Mouse (Mus musculus) B cell, adult 67 days (primary cell): ENCODE measurements around the gene Ecm2. TPM values are rescaled to one million over a fixed set of nuclear protein-coding genes. Genes with fewer than 3 reads are reported as not detected.

Experiments
- total RNA-seq, 2 experiments: library from RNA; stranded (reverse); gene quantifications; 4 replicates each; pipeline ENCODE4 v1.2.4; 2023

Gene Ecm2
- under 1 TPM in 1 of 2 experiments, not detected in 1; 0.09 TPM for total RNA-seq

DNA sequence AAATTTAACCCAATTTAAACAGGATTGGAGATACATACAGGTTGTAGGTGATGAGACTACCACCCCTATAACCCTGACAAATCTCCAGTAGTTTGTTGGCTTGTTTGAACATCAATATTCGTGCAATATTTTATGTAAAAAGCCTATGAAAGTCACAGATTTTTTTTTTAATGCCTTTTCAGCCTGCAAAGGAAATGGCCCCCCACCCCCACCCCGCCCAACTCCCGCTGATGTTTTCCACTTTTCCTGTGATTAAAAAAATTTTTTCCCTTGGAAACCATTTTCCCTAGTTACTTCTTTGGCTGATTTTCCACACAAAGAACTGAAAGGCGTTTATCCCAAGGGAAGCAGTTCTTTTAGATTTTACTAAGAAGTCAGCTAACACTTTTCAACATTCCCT lies at the start of gene Ecm2:
TSS of gene Ecm2 (plus strand) at position 301 of the 400 bp plus-strand sequence.

DNA sequence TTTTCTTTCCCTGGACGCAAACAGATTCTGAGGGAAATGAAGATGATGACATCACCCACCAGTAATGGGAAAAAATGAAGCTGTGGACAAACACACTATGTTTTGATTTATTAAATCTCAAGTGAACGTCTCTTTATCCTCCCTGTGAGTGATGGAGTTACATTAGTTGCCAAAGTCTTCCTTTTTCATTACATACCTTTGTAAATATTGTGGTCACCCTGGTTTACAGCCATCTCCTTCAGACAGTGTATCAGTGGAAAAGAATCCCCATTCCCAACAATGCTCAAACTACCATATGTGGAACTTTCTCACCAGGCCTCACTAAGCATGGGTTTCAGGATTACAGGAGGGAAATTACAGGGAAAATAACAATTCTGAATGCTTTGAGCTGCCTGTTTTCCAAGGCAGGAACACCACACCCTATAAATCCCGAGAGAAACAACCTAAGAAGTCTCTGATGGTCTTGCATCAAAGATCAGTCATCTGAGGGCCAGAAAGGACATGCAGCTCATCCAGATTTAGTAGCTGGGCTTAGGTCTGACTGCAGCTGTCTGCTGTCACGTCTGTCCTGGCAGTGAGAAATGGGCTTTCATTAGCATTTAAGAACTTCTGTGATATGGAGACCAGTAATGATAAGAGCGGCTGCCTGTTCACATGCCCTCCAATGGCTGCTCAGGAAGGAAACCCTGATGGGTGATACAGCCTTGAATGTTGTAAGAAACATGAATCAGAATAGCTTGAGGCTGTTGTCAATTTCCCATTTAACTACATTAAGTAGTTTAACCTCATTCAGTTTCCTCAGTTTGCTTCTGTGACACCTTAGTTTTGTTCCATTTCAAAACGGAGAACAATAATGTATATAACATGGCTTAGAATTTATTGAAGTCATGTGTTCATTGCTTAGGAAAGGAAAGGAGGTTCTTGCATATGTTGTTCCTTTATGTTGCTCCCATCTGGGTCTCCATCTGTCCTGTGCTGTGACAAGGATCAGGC lies 11.9 kb upstream of the Ecm2 start, which contains the start of gene Tes3-ps:
TSS of gene Tes3-ps (plus strand) at position 943 of the 993 bp plus-strand sequence.

DNA sequence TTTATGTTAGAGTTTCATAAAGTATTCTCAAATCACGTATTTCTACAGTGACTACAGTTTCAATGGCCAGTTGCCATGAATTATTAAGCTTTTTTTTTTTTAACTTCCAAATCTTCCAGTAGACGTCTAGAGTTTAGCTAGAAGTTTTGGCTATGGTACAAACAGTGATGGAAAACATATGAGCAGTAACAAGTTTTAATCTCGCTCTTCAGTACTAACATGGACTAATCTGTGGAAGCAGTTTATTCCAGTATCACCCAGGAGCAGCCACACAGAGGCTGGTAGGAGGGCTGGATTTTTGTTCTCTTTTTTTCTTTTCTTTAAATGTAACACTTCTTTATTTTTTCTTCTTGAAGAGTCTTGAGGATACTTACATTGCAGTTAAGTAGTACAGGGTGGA lies 39.7 kb downstream of the Ecm2 start, which contains the start of gene Aspn:
TSS of gene Aspn (plus strand) at position 165 of the 400 bp plus-strand sequence.

DNA sequence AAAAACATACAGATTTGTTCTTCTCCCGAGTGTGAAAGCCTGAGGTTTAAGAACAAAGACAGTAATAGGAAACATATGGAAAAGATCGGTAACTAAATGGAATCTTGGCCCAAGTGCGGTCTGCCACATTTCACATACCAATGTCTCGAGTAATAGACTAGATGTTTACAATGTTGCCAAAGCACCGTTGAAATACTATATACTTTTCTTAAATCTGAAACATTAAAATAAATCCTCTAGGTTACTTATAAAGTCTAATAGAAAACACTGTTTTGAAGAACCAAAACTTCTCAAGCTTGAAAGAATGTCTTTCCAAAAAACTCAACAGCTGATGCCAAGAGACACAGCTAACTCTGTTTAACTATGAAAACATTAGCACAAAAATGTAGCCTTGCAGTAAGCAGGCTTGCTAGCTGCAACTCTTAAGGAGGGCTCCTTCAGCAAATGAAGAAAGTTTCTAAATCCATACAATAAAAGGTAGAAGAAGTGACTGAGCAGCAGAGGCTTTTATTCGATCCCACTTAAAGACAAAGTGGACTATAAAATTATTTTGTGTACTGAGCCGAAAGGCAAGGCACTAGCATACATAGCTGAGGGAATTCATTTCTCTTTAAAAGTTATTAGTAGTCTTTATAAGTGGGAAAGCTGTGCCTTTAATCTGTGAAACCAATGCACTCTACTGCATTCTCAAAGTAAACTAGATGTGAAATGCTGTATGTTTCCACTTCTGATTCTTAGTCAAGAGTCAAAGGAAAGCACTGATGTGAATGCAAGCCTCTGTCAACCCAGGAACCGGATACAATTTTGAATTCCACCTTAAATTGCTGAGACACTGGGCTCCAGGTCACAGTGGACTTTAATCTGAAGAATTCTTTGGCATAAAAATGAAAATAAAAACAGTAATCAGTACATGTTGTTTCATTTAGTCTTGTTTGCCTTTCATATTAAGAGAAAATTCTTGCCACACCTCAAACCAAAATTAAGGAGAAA lies 77.2 kb downstream of the Ecm2 start, which contains the start of gene Omd:
TSS of gene Omd (plus strand) at position 922 of the 990 bp plus-strand sequence.

Other genes with a start within 250 kb of the Ecm2 start
- gene Fgd3, start 184.5 kb upstream of the Ecm2 start, total RNA-seq: 100 to 1,000 TPM; 102 to 108 TPM
- 10 to 100 TPM; 22.7 to 28.7 TPM for gene Bicd2, start 163.2 kb upstream of the Ecm2 start, total RNA-seq
- gene Ippk, start 83.6 kb upstream of the Ecm2 start, total RNA-seq: 1 to 10 TPM; 8.9 to 9.0 TPM
- gene Tes3-ps, start 11.5 kb upstream of the Ecm2 start, total RNA-seq: under 1 TPM; 0.55 to 0.68 TPM
- not detected for gene Aspn, start 39.6 kb downstream of the Ecm2 start, total RNA-seq
- gene Omd, start 77.7 kb downstream of the Ecm2 start, total RNA-seq: under 1 TPM in 1 of 2 experiments, not detected in 1; 0.33 TPM
- gene Ogn, start 103.2 kb downstream of the Ecm2 start, total RNA-seq: not detected
- gene Cenpp, start 148.0 kb downstream of the Ecm2 start, total RNA-seq: 1 to 10 TPM in 1 of 2 experiments, under 1 TPM in 1; 0.98 to 1.0 TPM
- gene Nol8, start 148.3 kb downstream of the Ecm2 start, total RNA-seq: 10 to 100 TPM; 46.2 to 49.6 TPM
- 10 to 100 TPM; 83.3 to 96.2 TPM for gene Iars, start 177.3 kb downstream of the Ecm2 start, total RNA-seq